Mouse (Mus musculus): ENCODE data around the gene H60b.
"Not testable (repeated sequence)": the region's sequence is repeated elsewhere in the genome, so short reads cannot be mapped to it uniquely, and the experiment has no call there.

H60b gene

DNA sequence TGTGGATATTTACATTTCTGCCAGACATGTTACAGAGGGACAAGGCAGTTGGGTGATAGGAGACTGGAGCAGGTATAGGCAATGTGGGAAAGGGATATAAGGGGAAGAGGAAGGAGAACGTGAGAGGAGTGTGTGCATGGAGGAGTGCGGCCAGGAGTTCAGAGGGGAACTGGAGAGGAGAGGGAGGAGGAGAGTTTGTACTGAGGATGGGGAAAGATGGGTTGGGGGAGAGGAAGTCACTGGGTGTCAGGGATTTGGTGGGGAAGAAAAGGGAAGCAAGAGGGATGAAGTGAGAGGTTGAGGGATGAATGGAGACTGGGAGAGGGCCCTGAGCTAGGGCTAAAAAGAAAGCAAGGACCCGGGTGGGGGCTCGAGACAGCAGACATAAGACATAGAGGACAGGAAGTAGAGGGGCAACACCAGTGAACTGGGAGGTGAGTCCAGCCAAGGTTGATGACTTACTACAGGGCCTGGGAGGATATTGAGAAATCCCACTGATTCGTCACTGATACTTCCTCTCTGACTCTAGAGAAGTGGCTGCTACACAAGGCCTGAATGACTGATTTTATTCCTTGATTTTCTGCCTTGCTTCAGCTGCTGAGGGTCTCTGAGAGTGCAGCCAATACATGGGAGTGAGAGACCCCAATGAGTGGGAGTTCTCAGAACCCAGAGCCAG lies 7.1 kb downstream of the H60b start:
- not testable (repeated sequence) for DNase-seq

DNA sequence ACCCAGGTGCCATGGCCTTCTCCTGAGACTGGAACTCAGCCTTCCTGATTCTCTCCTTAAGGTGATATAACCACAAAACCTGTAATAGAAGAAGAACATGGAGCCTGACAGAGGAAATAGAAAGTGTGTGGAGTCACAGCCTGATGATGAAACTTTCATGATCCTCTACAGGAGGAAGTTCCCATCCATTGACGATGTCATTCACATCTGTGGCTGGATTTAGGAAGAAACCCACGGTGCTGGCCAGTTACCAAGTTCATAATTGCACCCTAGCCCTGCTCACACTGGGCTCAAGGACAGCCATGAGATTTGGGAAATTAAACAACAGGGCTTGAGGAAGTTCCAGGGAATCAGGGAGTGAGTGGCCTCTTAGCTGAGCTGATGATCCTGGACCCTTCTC lies 7.6 kb downstream of the H60b start:
- DNase-seq, result not testable (repeated sequence)

DNA sequence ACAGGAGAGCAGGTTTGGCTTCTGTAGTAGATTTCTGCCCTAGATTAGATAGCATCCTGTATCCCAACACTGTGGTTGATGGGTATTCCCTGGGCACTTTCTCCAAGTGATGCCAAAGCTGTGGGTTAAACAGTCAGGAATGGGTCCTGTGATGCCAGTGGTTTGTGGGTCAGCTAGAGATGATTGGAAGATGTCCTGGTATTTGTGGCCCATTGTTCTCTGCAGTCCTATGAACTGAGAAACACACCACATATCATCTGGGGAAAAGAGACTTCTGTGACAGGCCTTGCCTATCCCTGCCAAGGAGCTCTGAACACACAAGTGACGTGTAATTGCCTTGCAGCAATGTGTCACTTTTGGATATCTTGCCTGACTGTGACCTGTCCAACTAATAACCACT lies 8.7 kb downstream of the H60b start:
- DNase-seq, result not testable (repeated sequence)

DNA sequence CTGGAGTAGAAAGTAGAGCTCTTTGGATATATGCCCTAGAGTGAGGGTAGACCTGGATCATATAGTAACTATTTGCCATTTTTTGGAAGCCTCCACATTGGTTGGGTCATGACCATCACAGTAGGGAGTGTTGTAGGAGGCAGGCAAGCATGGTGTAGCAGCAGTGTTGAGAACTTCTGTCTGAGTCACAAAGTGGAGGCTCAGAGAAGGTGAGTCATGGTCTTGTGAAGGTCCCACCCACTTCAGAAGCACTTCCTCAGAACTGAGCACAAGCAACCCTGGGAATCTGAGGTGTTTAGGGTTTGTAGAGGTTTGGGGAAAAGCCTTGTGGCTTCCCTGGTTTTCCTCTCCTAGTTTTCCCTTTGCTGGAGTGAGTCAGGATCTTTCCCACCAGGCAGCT lies 10.7 kb downstream of the H60b start:
- not testable (repeated sequence) for DNase-seq

DNA sequence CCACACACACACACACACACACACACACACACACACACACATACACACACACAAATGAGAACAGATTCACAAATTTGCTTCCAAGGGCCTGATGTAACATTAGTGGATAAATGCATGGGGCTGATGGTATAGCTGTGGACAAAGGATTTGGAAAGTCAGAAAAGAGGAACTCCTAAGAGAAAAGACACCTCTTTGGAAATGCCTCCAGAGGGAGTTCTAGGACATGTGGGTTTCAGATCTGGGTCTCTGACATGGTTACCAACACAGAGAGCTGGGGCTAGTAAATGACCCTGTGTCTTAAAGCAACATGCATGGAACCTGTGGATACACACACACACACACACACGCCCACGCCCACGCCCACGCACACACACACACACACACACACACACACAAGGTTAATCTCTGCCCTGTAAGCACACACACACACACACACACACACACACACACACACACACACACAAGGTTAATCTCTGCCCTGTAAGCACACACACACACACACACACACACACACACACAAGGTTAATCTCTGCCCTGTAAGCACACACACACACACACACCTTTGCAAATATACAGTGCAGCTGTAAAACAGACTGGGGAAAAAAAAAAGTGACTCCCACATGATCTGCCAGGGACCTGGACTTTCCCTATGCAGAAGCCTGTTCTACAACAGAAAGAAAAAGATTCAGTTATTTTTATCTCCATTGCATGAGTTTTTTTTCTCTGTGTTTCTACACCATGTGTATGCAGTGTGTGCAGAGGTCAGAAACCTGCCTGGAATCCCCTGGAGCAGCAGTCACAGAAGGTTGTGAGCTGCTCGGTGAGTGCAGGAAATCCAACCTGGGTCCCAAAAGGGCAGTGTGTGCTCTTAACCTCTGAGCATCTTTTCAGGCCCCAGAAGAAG lies 14.3 kb downstream of the H60b start:
- DNase-seq, result not testable (repeated sequence)

DNA sequence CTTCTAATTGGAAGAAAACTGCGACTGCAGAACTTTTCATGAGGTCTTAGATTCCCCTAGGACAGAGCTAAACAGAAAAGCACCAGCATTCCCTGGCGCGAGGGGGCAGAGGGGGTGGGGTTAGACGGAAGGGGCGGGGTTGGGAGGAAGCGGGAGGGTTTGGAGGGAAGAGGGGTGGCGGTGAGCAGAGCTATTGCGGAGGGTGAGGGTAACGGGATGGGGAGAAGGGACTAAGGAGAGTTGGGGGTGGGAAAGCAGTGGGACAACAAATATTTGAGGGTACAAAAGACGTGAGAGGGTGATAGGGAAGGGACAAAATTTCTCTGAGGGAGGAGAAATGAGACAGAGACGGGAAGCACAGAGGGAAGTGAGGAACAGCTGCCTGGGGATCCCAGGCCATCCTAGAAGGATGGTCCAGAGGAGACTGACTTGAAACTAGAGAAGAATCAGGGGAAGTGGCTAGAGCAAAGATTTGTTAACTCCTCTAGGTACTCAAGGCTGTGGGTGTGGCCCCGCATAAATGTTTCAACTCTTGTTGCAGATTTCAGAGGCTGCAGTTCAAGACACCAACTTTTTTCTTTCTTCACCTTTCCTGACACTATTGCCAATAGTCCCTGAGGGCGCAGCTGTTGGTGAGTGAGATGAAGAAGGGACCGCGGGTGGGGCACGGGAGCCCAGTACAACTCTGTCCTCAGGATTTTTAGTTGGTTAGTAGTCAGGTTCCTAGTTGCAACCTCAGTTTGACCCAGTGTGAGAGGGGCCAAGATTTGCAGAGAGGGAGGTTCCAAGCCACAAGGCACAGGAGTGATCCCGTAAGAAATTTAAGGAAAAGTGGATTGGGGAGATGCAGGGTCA lies 15.2 kb downstream of the H60b start:
- not testable (repeated sequence) for DNase-seq

DNA sequence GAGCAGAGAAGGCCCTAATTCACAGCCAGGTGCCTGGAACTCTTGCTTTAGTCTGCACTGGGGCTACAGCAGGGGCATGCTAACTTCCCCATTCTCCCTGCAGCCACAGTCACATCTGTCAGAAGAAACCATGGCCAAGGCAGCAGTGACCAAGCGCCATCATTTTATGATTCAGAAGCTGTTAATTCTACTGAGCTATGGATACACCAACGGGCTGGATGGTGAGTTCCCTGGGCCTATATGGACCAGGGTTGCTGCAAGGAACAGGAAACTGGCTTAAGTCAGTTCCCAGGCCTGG lies 15.8 kb downstream of the H60b start:
- not testable (repeated sequence) for DNase-seq

DNA sequence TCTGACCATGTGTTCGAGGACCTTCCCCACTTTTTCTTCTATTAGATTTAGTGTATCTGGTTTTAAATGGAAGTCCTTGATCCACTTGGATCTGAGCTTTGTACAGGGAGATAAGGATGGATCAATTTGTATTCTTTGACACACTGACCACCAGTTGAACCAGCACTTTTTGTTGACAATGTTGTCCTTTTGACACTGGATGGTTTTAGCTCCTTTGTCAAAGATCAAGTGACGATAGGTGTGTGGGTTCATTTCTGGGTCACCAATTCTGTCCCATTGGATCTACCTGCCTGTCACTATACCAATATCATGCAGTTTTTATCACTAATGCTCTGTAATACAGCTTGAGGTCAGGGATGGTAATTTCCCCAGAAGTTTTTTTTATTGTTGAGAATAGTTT lies 18.1 kb downstream of the H60b start:
- DNase-seq, result not testable (repeated sequence)

DNA sequence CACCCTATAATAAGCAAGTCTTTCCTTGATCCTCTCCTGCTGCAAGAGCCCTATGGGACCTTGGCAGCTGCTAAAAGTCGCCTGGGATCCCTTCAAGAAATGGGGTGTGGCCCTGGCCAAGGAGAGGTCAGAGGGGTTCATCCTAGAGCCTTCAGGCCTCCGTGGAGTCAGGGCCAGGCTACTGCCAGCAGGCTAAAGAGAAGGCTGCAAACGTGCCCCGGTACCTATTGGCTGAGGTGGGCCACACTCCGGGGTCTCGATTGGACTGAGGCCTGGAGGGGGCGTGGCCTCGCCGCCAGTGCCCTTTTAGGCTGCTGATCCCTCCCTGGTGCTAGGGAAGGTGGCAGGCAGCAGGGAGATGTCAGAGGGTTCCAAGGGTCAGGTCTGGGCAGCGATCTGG lies 32.6 kb downstream of the H60b start:
- not testable (repeated sequence) for DNase-seq

DNA sequence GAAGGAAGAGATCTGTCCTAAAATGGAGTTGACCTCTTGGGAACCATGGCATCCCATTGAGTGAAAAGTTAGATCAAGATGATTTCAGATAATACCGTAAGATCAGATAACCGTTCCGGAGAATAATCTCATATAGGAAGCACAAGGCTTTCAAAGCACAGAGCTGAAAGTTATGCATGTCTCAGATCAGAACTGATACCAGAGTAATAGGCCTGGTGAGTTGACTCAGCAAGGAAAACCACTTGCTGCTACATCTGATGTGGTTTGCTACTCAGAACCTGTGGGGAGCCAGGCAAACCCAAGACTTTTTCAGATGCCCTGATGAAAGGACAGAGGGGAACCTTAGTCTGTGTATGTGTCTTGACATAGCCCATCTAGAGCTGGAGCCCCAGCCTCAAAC lies 43.0 kb downstream of the H60b start:
- not testable (repeated sequence) for DNase-seq

DNA sequence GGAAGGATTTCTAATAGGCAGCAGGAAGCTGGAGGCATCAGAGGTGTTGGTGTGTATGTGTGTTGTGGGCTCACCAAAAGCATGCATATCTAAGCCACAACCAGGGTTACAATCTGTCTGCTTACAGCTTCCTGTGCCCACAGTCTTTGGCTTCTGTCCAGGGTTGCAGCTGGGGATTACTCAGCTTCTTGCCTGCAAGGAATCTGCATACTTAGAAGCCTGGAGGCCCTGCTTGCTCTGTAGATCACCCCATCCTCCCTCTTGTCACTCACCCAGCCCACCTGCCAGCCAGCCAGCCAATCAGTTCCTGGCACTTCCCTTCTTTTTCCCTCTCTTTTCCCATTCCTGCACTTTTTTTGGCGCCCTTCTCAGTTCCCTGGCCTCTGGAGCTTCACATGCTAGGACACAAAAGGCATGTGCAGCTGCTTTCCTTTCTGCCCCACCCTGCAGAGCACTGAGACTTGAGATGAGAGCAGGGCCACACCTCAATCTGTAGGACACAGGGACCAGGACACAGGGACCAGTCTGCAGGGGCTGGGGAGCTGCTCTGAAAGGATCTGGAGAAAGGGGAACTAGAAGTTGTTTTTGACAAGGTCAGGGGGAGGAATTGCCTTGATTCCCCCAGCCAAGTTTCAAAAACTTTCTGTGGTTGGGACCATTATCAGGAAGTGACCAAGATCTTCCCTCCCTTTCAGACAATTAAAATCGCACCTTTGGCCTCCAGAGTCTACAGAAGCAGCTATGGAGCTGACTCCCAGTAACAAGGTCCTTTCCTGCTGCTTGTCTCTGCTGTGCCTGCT lies 44.6 kb downstream of the H60b start:
- DNase-seq, result not testable (repeated sequence)

DNA sequence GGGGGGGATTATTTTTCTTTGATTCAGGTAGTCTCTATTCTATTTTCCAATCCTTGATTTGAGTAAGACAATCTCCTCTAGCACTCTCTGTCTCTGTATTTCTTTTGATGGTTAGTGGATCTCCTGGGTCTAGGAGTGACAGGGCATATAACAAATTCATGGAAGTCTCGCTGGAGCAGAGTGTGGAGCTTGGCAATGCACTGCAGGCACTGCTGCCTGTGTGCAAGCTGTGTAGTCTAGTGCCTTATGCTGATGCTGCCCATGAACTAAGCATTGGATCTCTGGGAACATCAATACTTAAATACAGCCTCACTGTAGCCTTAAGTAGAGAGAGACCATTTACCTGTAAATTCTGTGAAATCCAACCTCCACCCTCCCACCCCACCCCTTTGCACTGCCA lies 48.1 kb downstream of the H60b start:
- not testable (repeated sequence) for DNase-seq

DNA sequence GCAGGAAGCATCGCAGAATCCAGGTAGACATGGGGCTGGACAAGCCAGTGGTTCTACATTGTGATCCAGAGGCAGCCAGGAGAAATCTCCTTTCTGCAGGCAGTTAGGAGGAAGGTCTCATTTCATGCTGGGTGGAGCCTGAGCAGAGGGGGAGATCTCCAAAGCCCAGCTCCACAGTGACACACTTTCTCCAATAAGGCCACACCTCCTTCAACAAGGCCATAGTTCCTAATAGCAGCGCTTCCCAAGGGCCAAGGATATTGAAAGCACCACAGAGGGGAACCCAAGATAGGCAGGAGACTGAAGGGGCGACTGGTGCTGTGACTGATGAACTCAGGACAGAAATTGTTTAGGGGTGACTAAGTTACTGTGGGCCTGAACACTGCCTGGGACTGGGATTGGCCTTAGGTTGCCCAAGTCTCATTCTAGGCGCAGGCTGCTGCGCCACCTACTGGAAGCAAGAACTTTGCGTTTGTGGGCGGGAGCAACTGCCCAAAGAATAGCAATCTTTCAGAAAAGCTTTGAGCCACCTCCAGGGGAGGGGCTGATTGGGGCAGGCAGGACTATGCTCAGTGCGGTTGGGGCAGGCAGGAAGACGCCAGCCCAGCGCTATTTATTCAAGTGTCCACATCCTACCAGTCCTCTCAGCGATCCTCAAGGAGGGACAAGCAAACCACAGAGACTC lies 53.8 kb downstream of the H60b start:
- DNase-seq, result peak; percentile 41

DNA sequence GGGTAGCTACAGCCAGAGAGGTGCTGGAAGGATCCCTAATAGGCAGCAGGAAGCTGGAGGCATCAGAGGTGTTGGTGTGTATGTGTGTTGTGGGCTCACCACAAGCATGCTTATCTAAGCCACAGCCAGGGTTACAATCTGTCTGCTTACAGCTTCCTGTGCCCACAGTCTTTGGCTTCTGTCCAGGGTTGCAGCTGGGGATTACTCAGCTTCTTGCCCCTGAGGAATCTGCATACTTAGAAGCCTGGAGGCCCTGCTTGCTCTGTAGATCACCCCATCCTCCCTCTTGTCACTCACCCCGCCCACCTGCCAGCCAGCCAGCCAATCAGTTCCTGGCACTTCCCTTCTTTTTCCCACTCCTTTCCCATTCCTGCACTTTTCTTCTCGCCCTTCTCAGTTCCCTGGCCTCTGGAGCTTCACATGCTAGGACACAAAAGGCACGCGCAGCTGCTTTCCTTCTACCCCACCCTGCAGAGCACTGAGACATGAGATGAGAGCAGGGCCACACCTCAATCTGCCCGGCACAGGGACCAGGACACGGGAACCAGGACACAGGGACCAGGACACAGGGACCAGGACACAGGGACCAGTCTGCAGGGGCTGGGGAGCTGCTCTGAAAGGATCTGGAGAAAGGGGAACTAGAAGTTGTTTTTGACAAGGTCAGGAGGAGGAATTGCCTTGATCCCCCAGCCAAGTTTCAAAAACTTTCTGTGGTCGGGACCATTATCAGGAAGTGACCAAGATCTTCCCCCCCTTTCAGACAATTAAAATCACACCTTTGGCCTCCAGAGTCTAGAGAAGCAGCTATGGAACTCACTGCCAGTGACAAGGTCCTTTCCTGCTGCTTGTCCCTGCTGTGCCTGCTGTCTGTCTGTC lies 65.3 kb downstream of the H60b start:
- DNase-seq, result not testable (repeated sequence)

DNA sequence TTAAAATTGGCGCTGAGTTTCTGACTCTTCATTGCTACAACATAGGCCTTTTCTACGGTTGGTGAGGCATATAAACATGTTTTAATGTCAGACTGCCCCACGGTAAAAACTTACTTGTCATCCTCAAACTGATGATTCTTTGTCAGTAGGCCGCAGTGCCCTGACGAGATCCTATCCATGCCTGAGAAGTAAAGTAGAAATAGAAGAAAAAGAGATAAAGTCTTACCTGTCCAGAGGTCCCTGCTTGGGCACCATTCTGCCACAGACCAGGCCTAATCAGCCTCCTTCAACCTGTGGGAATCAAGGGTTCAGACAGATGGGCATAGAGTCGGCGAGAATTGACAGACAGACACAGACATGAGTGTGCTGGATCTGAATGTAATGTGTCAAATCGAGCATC lies 106.7 kb downstream of the H60b start:
- no peak for DNase-seq

DNA sequence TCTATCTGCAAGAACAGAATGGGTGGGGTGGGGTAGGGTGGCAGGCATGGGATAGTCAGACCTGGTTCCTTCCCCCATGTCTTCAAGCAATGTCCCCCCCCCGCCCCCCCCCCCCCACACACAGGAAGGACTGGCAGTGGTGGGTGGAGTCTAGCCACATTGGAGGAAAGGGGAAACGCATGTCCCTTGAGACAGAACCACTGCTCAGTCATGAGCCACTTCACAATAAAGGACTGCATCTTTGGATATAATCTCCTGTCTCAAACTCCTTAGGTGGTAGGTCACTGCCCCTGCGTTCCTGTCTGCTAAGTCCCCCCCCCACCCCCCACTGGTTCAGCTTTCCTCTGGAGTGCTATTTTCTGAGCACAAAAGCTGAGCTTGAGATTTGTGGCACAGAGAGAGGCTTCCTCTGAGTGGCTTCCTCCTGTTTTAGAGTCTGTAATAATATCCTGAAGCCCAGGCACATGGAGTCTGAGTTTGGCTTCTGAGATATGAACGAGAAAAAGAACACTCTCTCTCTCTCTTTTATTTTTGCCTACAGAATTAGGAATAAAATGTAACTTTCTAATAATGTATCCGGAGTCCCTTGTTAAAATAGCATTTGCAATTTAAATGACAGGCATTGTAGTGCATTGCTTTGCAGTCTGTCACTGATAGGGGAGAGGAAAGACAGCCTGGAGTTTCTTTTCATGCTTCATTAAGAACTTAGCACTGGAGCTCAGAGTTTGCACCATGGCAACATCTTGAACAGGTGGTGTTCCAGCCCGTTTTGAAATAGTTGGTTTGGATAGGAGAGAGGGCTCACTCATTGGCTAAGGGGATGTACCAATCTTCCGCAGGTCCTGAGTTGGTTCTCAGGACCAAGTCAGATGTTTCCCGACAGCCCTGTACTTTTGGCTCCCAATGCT lies 112.7 kb downstream of the H60b start:
- not testable (repeated sequence) for DNase-seq

DNA sequence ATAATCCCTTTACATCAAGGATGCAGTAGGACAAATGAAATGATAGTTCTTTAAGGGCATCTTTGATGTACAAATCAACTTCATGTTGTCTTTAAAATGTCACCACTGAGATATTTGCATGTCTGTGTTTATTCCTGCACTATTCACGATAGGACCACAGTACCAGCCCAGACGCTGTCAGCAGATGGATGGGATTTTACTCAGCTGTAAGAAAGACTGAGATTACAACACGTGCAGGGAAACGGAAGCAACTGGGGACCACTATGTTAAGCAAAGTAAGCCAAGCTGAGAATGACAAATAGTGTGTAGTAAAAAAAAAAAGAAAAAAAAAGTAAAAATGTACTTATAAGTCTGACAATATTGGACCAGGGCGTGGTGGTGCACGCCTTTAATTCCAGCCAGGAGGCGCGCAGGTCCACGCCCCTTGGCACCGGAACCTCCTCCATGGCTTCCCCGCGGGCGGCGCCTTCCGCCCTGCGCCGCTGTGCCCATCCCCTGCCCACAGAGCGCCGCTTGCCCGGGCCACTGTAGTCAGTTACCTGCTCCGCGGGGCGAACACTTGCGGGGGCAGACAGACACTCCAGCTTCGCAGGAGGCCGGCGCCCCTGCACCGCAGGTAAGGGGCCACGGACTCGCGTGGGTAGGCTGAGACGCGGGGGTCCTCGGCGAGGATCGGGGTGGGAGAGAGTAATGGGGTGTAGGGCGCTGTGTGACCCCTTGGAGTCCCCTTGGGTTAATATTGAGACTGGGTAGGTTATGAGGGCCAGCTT lies 114.7 kb downstream of the H60b start:
- peak; percentile 5 for DNase-seq

DNA sequence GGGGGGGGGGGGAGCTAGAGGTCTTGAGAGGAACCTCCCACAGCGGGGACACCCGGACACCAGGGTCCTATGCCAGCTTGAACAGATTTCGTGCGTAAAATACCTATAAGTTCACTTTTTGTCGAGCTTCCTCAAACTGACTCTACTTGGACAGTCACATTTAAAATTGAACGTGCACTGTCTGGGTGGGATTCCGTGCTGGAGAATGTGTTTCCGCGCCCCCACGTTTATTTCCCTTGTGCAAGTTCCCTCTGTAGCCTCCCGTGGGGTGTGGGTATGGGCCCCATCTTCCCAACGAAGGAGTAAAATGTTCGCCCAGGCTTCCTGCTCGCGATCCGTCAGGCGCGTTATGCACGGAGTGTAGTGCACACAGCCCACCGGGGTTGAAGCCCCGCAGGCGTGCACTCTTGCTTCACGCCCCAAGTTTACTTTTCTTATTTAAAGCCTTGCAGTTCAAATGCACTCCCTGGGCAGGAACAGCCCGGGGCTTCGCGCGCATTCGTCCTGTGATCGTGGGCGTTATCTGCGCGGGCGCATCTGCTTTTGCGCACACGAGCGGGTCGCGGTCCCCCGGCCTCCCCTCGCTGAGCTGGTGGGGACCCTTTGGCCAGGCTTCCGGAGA lies 115.4 kb downstream of the H60b start:
- DNase-seq, result no peak
